Mouse (Mus musculus) megakaryocyte, adult 5-6 weeks (primary cell): Measurements from ENCODE around the gene Diablo. TPM values are rescaled to one million over a fixed set of nuclear protein-coding genes. Genes with fewer than 3 reads are reported as not detected.
A peak's percentile ranks its signal among the peaks of the same experiment; 100 is the strongest.

ENCODE experiments used
- ATAC-seq: 2 replicates; pipeline ENCODE4 v1.8.0; 2016; ENCODE audit warnings: mild to moderate bottlenecking, inconsistent platforms; ENCODE audit not compliant: poor library complexity, severe bottlenecking
- total RNA-seq, 2 experiments: library from RNA; stranded (forward) in 1 of 2; stranded (reverse) in 1 of 2; fragments of 153-499, 151-499 nt in 1 of 2; fragments of 221-1000, 200-1000 nt in 1 of 2; gene quantifications; 2 replicates each; pipeline versions ENCODE4 v1.2.3 to v1.2.4; 2015 to 2017

Diablo gene
- total RNA-seq, 2 experiments from 2014 or later, result 18.1 to 31.8 TPM

- ATAC-seq, result peak; percentile 75
Measured at GRCm38 (mm10) chr5:123507936-123508723, 15.8 kb downstream of the Diablo start.

- ATAC-seq, result no peak
Measured at GRCm38 (mm10) chr5:123501973-123502372, 22.0 kb downstream of the Diablo start.

GRCm38 (mm10) chr5:123499717-123500116, 24.3 kb downstream of the Diablo start:
- no peak for ATAC-seq

DNA sequence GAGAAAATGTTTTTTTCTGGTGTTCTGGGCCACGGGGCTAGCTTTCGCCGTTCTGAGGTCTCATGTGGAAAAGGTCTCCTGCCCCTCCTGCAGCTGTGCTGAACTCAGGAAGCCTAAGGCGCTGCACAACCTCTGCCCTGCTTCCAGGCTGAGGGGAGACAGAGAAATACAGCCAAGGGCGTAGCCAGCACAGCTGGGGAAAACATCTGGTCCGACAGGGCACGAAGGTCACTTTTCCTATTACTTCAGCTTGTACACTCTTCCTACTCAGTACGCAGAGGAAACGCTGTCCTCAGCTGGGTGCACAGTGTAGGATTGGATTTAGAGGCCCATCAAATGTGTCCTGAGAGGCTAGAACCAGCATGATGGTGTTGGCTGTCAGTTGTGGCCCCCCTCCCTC, 34.0 kb downstream of the Diablo start:
- ATAC-seq, result no peak

DNA sequence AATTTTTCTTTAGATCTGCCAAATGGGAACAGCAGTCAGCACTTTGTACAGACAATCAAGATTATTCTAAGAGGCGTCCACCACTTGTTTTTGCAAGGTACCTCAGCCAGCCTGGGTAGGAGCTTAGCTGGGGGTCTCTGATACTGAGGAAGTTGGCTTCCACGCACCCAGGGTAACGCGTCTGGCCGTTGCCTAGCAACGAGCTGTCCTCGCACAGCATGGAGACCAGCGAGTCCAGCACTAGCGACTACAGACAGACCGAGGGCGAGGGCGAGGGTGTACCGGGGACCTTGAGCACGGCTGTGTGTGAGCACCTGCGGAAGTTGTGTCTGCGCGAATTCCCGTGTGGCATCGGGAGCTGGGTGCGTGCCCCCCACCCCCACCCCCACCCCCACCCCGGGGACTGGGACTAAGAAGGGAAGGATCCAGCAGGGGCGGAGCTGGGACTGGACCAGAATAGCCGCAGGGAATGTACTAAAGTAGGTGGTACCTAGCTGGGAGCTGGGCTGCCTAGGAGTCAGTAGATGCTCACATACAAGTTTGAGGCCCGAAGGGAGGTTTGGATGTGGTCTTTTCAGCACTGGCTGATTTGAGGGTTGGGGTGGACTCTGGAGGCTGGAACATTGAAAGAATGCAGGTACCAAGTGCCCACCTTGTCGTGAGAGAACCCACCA, 34.7 kb downstream of the Diablo start, which contains the start of the genes Lrrc43 and Il31:
Gene Lrrc43 (plus strand): TSS at position 194 of the 674 bp plus-strand sequence.
Gene Il31 (minus strand): TSS at position 378 of the 674 bp plus-strand sequence.
- ATAC-seq, result no peak

- peak; percentile 77 for ATAC-seq
Measured at GRCm38 (mm10) chr5:123487659-123488395, 36.1 kb downstream of the Diablo start.

DNA sequence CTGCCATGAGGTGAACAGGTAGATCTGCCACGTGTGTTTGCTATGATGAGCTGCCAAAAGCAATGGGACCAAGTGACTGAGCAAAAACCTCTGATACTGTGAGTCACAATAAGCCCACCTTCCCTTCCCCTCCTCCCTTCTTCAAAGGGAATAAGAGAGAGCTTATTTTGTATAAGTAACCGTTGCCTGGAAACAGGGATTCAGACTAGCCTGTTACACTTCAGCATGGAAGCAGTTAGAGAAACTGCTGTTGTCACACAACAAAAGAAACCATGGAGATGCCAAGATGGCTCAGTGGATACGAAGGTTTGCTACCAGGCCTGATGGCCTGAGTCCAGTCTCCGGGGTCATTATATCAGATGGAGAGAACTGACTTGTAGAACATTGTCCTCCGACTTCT, 50.2 kb downstream of the Diablo start:
- ATAC-seq, result no peak

DNA sequence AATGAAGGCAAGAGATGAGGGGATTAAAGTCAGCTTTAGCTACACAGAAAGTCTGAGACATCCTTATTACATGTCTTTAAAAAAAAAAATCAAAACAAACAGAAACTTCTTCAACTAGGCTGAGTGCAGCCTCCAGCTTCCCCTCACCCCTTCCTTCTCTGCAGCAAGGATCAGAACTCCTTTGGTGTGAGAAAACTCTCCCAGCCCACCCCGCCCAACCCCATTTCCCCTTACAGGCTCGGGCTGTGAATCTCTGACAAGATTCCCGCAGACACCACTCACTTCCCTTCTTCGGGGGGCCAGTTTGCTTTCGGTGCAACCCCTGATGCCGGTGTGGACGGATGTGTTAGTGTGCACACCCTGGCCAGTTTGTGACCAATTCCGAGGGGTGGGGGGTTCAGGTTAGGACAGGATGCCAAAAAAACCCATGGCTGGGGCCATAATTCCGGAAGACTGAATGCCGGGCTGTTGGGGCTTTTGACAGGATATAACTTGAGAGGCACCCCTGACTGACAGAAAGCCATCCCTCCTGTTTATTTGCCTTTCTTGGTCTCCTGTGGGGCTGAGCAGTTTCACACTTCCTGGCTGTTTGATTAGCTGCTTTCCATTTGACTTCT, 53.1 kb downstream of the Diablo start:
- ATAC-seq, result peak; percentile 38; the same call in 1 of the 2 replicates

- ATAC-seq, result no peak
Measured at GRCm38 (mm10) chr5:123464638-123465037, 59.3 kb downstream of the Diablo start.

DNA sequence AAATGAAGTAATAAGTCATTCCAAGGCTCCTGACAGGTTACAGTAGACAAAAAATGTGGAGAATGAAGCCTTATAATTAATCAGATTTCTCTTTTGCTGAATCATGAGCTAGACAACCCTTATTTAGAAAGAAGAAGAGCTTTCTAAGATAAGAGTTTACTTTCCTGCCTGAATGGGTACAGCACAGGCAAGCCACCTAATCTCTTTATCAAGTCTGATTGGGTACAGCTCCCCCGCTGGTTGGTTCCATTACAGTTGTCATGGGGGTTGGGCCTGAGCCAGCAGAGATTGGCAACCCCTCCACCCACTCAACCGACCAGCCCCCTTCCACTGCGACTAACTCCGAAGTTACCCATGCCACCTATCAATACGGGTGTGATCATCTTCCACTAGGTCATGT, 62.6 kb downstream of the Diablo start:
- no peak for ATAC-seq

Other genes starting within 250 kb of the Diablo start
- gene Bcl7a, start 180.3 kb downstream of the Diablo start, total RNA-seq (2015), result 3.8 and 4.0 TPM in 2 replicates
- gene Bcl7a, start 180.3 kb downstream of the Diablo start, total RNA-seq (2017), result 3.8 and 4.7 TPM in 2 replicates
- 37.0 and 40.0 TPM in 2 replicates for gene Mlxip, start 129.4 kb downstream of the Diablo start, total RNA-seq (2015)
- gene Mlxip, start 129.4 kb downstream of the Diablo start, total RNA-seq (2017), result 11.7 and 15.9 TPM in 2 replicates
- not detected in 2 replicates for gene Lrrc43, start 34.9 kb downstream of the Diablo start, total RNA-seq (2015)
- not detected in 2 replicates for gene Lrrc43, start 34.9 kb downstream of the Diablo start, total RNA-seq (2017)
- gene Il31, start 34.7 kb downstream of the Diablo start, total RNA-seq (2015), result not detected in 2 replicates
- gene Il31, start 34.7 kb downstream of the Diablo start, total RNA-seq (2017), result not detected in 2 replicates
- gene B3gnt4, start 13.7 kb downstream of the Diablo start, total RNA-seq (2015), result not detected in 2 replicates
- not detected in 2 replicates for gene B3gnt4, start 13.7 kb downstream of the Diablo start, total RNA-seq (2017)
- gene Gm49027, start 1.3 kb upstream of the Diablo start, total RNA-seq (2015), result 0.09 TPM in 1 of 2 replicates, not detected in the other
- gene Gm49027, start 1.3 kb upstream of the Diablo start, total RNA-seq (2017), result not detected in 2 replicates
- 22.7 and 23.3 TPM in 2 replicates for gene Vps33a, start 48.9 kb upstream of the Diablo start, total RNA-seq (2015)
- 29.5 and 35.5 TPM in 2 replicates for gene Vps33a, start 48.9 kb upstream of the Diablo start, total RNA-seq (2017)
- gene Clip1, start 160.4 kb upstream of the Diablo start, total RNA-seq (2015), result 45.5 and 46.9 TPM in 2 replicates
- gene Clip1, start 160.4 kb upstream of the Diablo start, total RNA-seq (2017), result 96.0 and 126 TPM in 2 replicates
- gene Zcchc8, start 196.9 kb upstream of the Diablo start, total RNA-seq (2015), result 43.9 and 65.3 TPM in 2 replicates
- 122 and 197 TPM in 2 replicates for gene Zcchc8, start 196.9 kb upstream of the Diablo start, total RNA-seq (2017)
- gene Rsrc2, start 225.2 kb upstream of the Diablo start, total RNA-seq (2015), result 109 and 132 TPM in 2 replicates
- gene Rsrc2, start 225.2 kb upstream of the Diablo start, total RNA-seq (2017), result 193 and 248 TPM in 2 replicates
- gene Kntc1, start 225.5 kb upstream of the Diablo start, total RNA-seq (2015), result 31.9 and 34.2 TPM in 2 replicates
- 36.1 and 41.8 TPM in 2 replicates for gene Kntc1, start 225.5 kb upstream of the Diablo start, total RNA-seq (2017)